Mouse (Mus musculus) stomach, postnatal 0 days (tissue): Measurements from ENCODE around the gene Sh2d4b. TPM values are rescaled to one million over a fixed set of nuclear protein-coding genes. Genes with fewer than 3 reads are reported as not detected.

Experiments
- ATAC-seq: fragments of 200-750 bp; cut with Nextera tagmentation; 2 replicates; pipeline ENCODE4 v1.8.0; 2017; ENCODE audit not compliant: low FRiP score, low TSS enrichment
- DNase-seq: peaks from one replicate; pipeline ENCODE4 v3.0.0-alpha.2; 2016; ENCODE audit warnings: low spot score
- H3K27ac ChIP-seq: fragments of 300-500 bp; sonication (generic); replicated peaks from 2 replicates; pipeline ENCODE4 v1.5.1; 2014; ENCODE audit warnings: mild to moderate bottlenecking, control low read depth
- H3K27me3 ChIP-seq: fragments of 300-500 bp; sonication (generic); 2 replicates; pipeline ENCODE4 v1.6.1; 2014; ENCODE audit warnings: low read length; ENCODE audit not compliant: control insufficient read depth, insufficient read depth
- H3K36me3 ChIP-seq: fragments of 300-500 bp; sonication (generic); 2 replicates; pipeline ENCODE4 v1.6.1; 2014; ENCODE audit warnings: low read length, mixed read lengths; ENCODE audit not compliant: control insufficient read depth, insufficient read depth
- H3K4me1 ChIP-seq: fragments of 300-500 bp; sonication (generic); replicated peaks from 2 replicates; pipeline ENCODE4 v1.6.1; 2014; ENCODE audit warnings: antibody characterized with exemption; ENCODE audit not compliant: control insufficient read depth, insufficient read depth
- H3K4me2 ChIP-seq: fragments of 300-500 bp; sonication (generic); replicated peaks from 2 replicates; pipeline ENCODE4 v1.6.1; 2014; ENCODE audit warnings: low read depth, mild to moderate bottlenecking, control low read depth, moderate library complexity
- H3K4me3 ChIP-seq: fragments of 300-500 bp; sonication (generic); 2 replicates; pipeline ENCODE4 v1.5.1; 2014; ENCODE audit warnings: low read depth, low read length, control low read depth
- H3K9ac ChIP-seq: fragments of 300-500 bp; sonication (generic); 2 replicates; pipeline ENCODE4 v1.6.1; 2014; ENCODE audit warnings: mild to moderate bottlenecking, low read length, control low read depth, mixed read lengths
- H3K9me3 ChIP-seq: fragments of 300-500 bp; sonication (generic); 2 replicates; pipeline ENCODE4 v1.6.1; 2016; ENCODE audit warnings: low read length; ENCODE audit not compliant: control insufficient read depth
- CTCF ChIP-seq: IDR thresholded peaks from 2 replicates; pipeline ENCODE4 v1.5.1; 2016; ENCODE audit warnings: antibody characterized with exemption, low read depth, mild to moderate bottlenecking, moderate library complexity
- EP300 ChIP-seq: optimal IDR thresholded peaks from 2 replicates; pipeline ENCODE3; 2016; ENCODE audit warnings: antibody characterized with exemption
- WGBS: fragments of 180-500 bp; shearing (Covaris S2); extraction: QIAGEN DNeasy Blood & Tissue Kit; methylation state at CpG from one replicate; pipeline ENCODE4 v1.1.7; 2014; 5-methylcytosine and 5-hydroxymethylcytosine counted together
- polyA plus RNA-seq: library from polyadenylated mRNA; unstranded; fragments of >200 nt; fragmentation: Nextera tagmentation; extraction: Ambion mirVana; gene quantifications from 2 replicates; pipeline ENCODE4 v1.2.1, GENCODE M21; 2015

The Sh2d4b gene
- polyA plus RNA-seq, 1 experiment from 2014 or later, result 0.07 TPM

DNA sequence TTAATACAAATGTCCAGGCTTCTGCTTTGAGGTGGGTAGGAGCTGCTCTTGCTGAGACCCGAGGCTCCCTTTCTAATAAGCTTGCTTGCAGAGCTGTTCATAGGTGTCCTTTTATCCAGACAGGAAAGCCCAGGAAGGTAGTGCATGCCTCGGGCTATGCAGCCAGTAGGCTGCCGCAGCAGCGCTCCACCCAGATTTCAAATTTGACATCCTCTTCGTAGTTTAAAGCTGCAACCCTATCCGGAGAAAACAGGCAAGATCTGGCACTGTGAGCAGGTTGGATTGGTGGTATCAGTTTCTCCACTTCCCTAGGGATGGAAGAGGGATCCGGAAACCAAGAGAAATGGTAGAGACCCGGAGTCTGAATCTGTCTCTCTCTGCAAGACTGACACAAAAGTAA lies 818 bp upstream of the Sh2d4b start:
- Histone ChIP-seq H3K4me1 (no peaks in the 10 kb centered on the region), H3K4me2 (peak overlapping the region; percentile 42; the same call in 1 of the 2 replicates), H3K9ac (no peak overlapping the region), H3K9me3 (no peaks in the 10 kb centered on the region), H3K4me3 (no peak overlapping the region), H3K27me3 (no peaks in the 10 kb centered on the region), H3K36me3 (no peaks in the 10 kb centered on the region), H3K27ac (no peak overlapping the region)
- no peak for DNase-seq
- WGBS, result 54% methylated on average over 8 of the region's 8 CpGs
- no peak for TF ChIP-seq EP300
- no peak for TF ChIP-seq CTCF
- ATAC-seq, result no peak

DNA sequence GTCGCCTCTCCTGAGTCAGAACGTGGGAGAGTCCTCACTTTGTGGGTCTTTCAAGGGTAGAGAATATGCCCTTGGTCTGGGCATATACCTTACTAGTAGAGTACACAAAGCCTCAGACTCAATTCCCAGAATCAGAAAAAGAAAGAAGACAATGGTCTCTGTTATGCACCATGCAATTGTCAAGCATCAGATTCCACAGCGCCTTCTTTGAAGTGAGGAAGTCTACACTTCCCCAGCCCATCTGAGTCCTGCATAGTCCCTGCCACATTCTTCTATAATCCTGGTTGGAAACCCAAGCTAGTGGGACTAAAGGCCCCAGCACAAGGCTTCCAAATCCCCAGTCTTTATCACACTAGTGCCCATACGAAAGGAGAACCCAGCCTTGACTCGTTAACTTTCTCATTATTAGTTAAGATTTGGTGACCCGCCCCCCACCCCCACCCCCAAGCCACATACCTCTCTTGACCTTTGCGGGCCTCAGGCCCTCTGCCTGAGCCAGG lies 690 bp downstream of the Sh2d4b start:
- Histone ChIP-seq H3K9me3 (no peaks in the 10 kb centered on the region), H3K36me3 (no peaks in the 10 kb centered on the region), H3K4me2 (no peak overlapping the region), H3K27me3 (no peaks in the 10 kb centered on the region), H3K4me3 (no peak overlapping the region), H3K9ac (no peak overlapping the region), H3K4me1 (no peaks in the 10 kb centered on the region), H3K27ac (no peak overlapping the region)
- WGBS, result 89% methylated on average over 7 of the region's 7 CpGs
- no peak for DNase-seq
- TF ChIP-seq EP300 (no peak), CTCF (no peak)
- ATAC-seq, result no peak

DNA sequence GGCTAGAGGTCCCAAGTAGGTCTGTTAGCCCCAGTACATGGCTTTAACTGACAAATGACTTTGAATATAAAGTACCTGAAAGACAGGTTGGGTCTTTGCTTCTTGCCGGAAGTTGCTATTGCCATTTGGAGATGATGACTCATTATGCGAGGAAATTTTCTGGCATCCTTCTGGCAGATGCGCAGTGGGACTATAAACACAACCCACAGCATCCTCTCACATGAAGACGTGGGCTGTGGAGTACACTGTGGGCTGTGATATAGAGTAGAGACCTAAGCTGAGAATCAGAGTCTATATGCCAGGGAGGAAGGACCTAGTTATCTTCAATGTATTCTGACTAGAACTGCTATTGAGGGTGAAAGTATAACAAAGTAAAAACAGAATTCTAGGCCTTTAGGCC lies 1.6 kb downstream of the Sh2d4b start:
- H3K36me3 ChIP-seq, result no peaks in the 10 kb centered on the region
- no peak overlapping the region for H3K4me3 ChIP-seq
- no peak for TF ChIP-seq CTCF
- no peak for TF ChIP-seq EP300
- H3K4me1 ChIP-seq, result no peaks in the 10 kb centered on the region
- no peak overlapping the region for H3K9ac ChIP-seq
- ATAC-seq, result no peak
- H3K27ac ChIP-seq, result no peak overlapping the region
- 85% methylated on average over 4 of the region's 4 CpGs for WGBS
- no peaks in the 10 kb centered on the region for H3K27me3 ChIP-seq
- no peaks in the 10 kb centered on the region for H3K9me3 ChIP-seq
- DNase-seq, result no peak
- H3K4me2 ChIP-seq, result no peak overlapping the region

DNA sequence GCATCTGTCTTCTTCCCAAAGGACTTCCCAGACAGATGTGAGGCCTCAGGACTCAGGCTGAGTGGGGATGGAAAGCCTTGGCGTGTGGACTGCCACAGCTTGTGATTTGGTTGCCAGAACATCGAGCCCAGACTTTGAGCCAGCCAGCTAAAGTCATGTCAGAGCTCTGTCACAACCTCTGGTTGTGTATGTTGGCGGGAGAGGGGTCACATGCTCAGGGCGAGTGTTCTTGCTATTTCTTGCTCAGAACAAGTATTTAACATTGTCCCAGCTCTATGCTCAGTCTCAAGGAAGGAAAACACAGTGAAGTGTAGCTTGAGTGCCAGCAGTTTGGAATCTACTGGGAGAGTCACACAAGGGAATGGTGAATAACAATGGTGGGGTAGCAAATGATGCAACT lies 3.4 kb downstream of the Sh2d4b start:
- no peak overlapping the region for H3K4me2 ChIP-seq
- no peak overlapping the region for H3K9ac ChIP-seq
- WGBS, result 60% methylated on average over 4 of the region's 4 CpGs
- no peaks in the 10 kb centered on the region for H3K36me3 ChIP-seq
- DNase-seq (no peak), ATAC-seq (no peak)
- no peaks in the 10 kb centered on the region for H3K4me1 ChIP-seq
- H3K27ac ChIP-seq, result no peak overlapping the region
- H3K27me3 ChIP-seq, result no peaks in the 10 kb centered on the region
- TF ChIP-seq CTCF, result no peak
- no peak for TF ChIP-seq EP300
- no peak overlapping the region for H3K4me3 ChIP-seq
- no peaks in the 10 kb centered on the region for H3K9me3 ChIP-seq

DNA sequence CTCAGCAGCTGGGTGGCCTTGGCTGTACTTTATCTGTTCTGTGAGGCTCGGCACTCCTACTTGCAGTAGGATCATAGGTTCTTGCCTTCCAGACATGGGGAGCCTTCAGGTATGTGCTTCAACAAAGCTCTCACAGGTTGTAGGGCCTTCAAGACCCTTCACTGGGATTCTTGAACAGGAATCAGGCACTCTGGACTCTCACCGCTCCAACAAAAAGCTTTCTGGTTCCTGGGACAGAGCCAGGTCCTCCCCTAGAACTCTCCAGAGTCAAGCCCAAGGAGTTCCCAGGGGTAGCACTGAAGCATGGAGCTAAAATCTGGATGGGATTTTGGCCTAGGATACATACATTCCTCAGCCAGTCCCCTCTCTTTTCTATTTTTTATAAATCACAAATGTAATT lies 3.9 kb downstream of the Sh2d4b start:
- DNase-seq, result no peak

DNA sequence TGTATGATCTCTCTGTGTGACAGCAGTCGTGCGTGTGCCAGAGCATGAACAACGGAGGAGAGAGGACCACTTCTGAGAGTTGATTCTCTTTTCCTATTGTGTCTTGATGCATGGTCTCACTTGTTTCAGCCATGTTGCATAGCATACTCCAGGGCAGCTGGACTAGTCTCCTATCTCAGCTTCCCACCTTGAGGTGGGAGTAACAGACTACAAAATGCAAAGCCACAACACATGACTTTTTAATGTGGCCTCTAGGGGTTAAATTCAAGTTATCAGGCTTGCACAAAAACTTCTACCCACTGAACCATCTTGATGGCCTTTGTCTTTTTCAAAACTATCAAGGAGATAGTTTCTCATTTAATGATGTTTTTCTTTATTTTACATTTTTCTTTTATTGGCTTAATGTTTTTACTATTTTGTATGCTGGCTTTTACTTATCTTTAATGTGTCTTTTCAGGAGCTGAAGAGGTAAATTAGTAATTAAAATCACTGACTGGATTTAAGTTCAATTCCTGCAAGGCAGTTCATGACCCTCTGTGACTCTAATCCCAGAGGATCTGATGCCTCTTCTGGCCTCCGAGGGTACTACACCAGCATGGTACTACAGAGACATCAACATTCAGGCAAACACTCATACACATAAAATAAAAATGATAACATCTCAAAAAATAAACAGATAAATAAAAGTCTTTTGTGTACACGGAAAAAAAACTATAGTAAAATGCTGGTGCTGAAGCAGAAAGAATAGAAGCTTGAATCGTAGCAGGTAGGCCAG lies 6.5 kb downstream of the Sh2d4b start:
- DNase-seq (no peak), ATAC-seq (no peak)
- TF ChIP-seq EP300 (no peak), CTCF (peak; percentile 65)

More for the DNA sequence above, 3.9 kb downstream of the Sh2d4b start:
- H3K27me3 ChIP-seq, result no peaks in the 10 kb centered on the region
- H3K4me2 ChIP-seq, result no peak overlapping the region
- 78% methylated on average over 2 of the region's 2 CpGs for WGBS
- no peak for TF ChIP-seq EP300
- no peak for TF ChIP-seq CTCF
- no peaks in the 10 kb centered on the region for H3K9me3 ChIP-seq
- H3K36me3 ChIP-seq, result no peaks in the 10 kb centered on the region
- H3K9ac ChIP-seq, result no peak overlapping the region
- H3K4me3 ChIP-seq, result no peak overlapping the region
- no peaks in the 10 kb centered on the region for H3K4me1 ChIP-seq
- H3K27ac ChIP-seq, result no peak overlapping the region
- no peak for ATAC-seq

More for the DNA sequence above, 6.5 kb downstream of the Sh2d4b start:
- H3K9ac ChIP-seq, result no peak overlapping the region
- no peak overlapping the region for H3K4me3 ChIP-seq
- 84% methylated on average over 6 of the region's 6 CpGs for WGBS
- H3K4me2 ChIP-seq, result no peak overlapping the region
- no peaks in the 10 kb centered on the region for H3K4me1 ChIP-seq
- H3K27me3 ChIP-seq, result no peaks in the 10 kb centered on the region
- no peak overlapping the region for H3K27ac ChIP-seq
- H3K36me3 ChIP-seq, result no peaks in the 10 kb centered on the region
- H3K9me3 ChIP-seq, result no peaks in the 10 kb centered on the region
